Mouse (Mus musculus) cerebellum, adult 2 months (tissue): ENCODE data around the gene Caap1.

Experiments
- CTCF ChIP-seq: fragments of 200-500 bp; IDR thresholded peaks from 2 replicates; pipeline ENCODE4 v1.5.1; 2011; ENCODE audit warnings: low read depth, mild to moderate bottlenecking, control low read depth, low read length, moderate library complexity, borderline replicate concordance; ENCODE audit not compliant: insufficient read depth
- POLR2A ChIP-seq: fragments of 200-500 bp; IDR thresholded peaks from 2 replicates; pipeline ENCODE4 v1.6.1; 2011; ENCODE audit warnings: low read length, control low read depth, borderline replicate concordance; ENCODE audit not compliant: insufficient read depth

GRCm38 (mm10) chr4:94605591-94605990, 49.0 kb upstream of the Caap1 start:
- no peak for TF ChIP-seq CTCF
- TF ChIP-seq POLR2A = no peak
